7 mouse cellular contexts compared by ENCODE assay signal in the genomic region with DNA sequence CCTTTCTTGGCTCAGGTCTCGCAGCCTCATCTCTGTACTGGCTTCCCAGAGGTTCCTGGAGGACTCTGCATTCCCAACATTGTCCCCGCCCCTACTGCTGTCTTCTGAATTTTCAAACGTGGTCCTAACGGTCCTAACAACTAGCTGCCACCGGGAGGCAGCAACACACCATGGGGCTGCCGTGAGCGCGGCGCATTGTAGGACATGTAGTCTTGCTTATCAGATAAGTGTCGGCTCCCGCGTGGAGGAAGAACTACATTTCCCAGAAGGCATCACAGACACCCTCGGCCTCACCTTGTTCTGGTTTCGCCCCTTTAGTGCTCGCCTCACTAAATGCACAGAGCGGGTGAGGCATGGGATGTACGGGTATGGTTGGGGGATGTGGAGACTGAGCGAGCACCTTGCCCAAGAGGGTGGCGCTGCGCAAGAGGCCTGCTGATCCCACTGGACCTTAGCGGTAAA. TPM values are rescaled to one million over a fixed set of nuclear protein-coding genes. Genes with fewer than 3 reads are reported as not detected.
DNase-seq lines count a peak whose midpoint lies in the region; ATAC-seq lines count a peak whose summit lies in the region.

No protein-coding gene starts in this region.

- peak overlapping the region; percentile 62 for H3K4me3 ChIP-seq in intestine, embryonic 16.5 days (ENCODE audit: low read length)
- peak overlapping the region; percentile 37 for H3K4me3 ChIP-seq in midbrain, embryonic 11.5 days (ENCODE audit: low read depth, low read length)

- H3K36me3 ChIP-seq in intestine, embryonic 16.5 days (ENCODE audit: control insufficient read depth, insufficient read depth, low read length): no peaks in the 10 kb centered on the region
- H3K36me3 ChIP-seq in midbrain, embryonic 11.5 days (ENCODE audit: control insufficient read depth, insufficient read depth, low read length): no peaks in the 10 kb centered on the region

- H3K4me2 ChIP-seq in intestine, embryonic 16.5 days (ENCODE audit: low read depth, low read length): peak overlapping the region; percentile 78
- peak overlapping the region; percentile 55 for H3K4me2 ChIP-seq in midbrain, embryonic 11.5 days

- DNase-seq in adrenal gland, adult 8-10 months: peak; percentile 92
- peak; percentile 89 for DNase-seq in embryo, embryonic 9.5 days (ENCODE audit: extremely low spot score)
- peak; percentile 76 to 89 for DNase-seq in gastrocnemius, postnatal 4 days (ENCODE audit: low spot score in 2 of 2)
- DNase-seq in left cerebral cortex, postnatal 36 days (ENCODE audit: low spot score in 2 of 2): peak; percentile 93 to 95
- peak; percentile 98 for DNase-seq in midbrain, embryonic 11.5 days (ENCODE audit: low spot score, missing footprints)
- peak; percentile 92 for DNase-seq in skeletal muscle tissue, adult 2 months (ENCODE audit: low read depth, low spot score)

- H3K27ac ChIP-seq in intestine, embryonic 16.5 days (ENCODE audit: low read length): peak overlapping the region; percentile 14; the same call in 1 of the 2 replicates
- H3K27ac ChIP-seq in midbrain, embryonic 11.5 days (ENCODE audit: low read depth, low read length): no peak overlapping the region

- H3K9me3 ChIP-seq in intestine, embryonic 16.5 days (ENCODE audit: control insufficient read depth, low read length): no peaks in the 10 kb centered on the region
- no peaks in the 10 kb centered on the region for H3K9me3 ChIP-seq in midbrain, embryonic 11.5 days (ENCODE audit: control insufficient read depth, low read length)

- H3K9ac ChIP-seq in intestine, embryonic 16.5 days (ENCODE audit: low read depth, low read length): peak overlapping the region; percentile 71
- H3K9ac ChIP-seq in midbrain, embryonic 11.5 days (ENCODE audit: low read length): peak overlapping the region; percentile 65; the same call in 1 of the 2 replicates

- peak; percentile 99 for ATAC-seq in intestine, embryonic 16.5 days
- ATAC-seq in midbrain, embryonic 11.5 days (ENCODE audit: low FRiP score): peak; percentile 99

- H3K27me3 ChIP-seq in intestine, embryonic 16.5 days (replicated peaks; ENCODE audit: control insufficient read depth, insufficient read depth, low read length): no peaks in the 10 kb centered on the region
- H3K27me3 ChIP-seq in midbrain, embryonic 11.5 days (ENCODE audit: control insufficient read depth, insufficient read depth, low read length): no peaks in the 10 kb centered on the region

- WGBS in intestine, embryonic 16.5 days: under 1% methylated on average over 21 of the region's 21 CpGs
- WGBS in midbrain, embryonic 11.5 days: under 1% methylated on average over 21 of the region's 21 CpGs

- intact Hi-C loops in left cerebral cortex, postnatal 36 days (cut with DNase I): loop anchor here (2.0 kb wide), 2 partner anchors 49 to 59 kb away; no protein-coding TSS in a partner anchor

- no peaks in the 10 kb centered on the region; the same call in 1 of the 2 replicates for H3K4me1 ChIP-seq in intestine, embryonic 16.5 days (ENCODE audit: control insufficient read depth, insufficient read depth, low read length)
- H3K4me1 ChIP-seq in midbrain, embryonic 11.5 days (ENCODE audit: control insufficient read depth, insufficient read depth, low read length): no peaks in the 10 kb centered on the region

RNA-seq across cellular contexts. Expression of gene Lrfn3, which starts 11.0 kb away (rescaled TPM):
- 10 to 100 TPM; 11.5 to 15.8 (median 12.7) TPM for total RNA-seq in adrenal gland, adult 8-10 months (2022)
- total RNA-seq in gastrocnemius, postnatal 4 days (2021): 1 to 10 TPM; 3.3 to 3.8 TPM
- 2.5 and 3.0 TPM in 2 replicates for polyA plus RNA-seq in intestine, embryonic 16.5 days (2015; fragmentation: Nextera tagmentation; extraction: Ambion mirVana)
- total RNA-seq in left cerebral cortex, postnatal 36 days (2021): 10 to 100 TPM; 32.9 to 35.1 TPM
- polyA plus RNA-seq in midbrain, embryonic 11.5 days (2014; fragmentation: Nextera tagmentation; extraction: Ambion mirVana): 5.3 and 5.9 TPM in 2 replicates

RNA-seq across cellular contexts. Expression of gene Tyrobp, which starts 40.0 kb away (rescaled TPM):
- total RNA-seq in adrenal gland, adult 8-10 months (2022): 10 to 100 TPM; 31.8 to 65.8 (median 51.1) TPM
- total RNA-seq in gastrocnemius, postnatal 4 days (2021): 10 to 100 TPM; 24.9 to 33.3 TPM
- 55.2 and 59.9 TPM in 2 replicates for polyA plus RNA-seq in intestine, embryonic 16.5 days (2015; fragmentation: Nextera tagmentation; extraction: Ambion mirVana)
- total RNA-seq in left cerebral cortex, postnatal 36 days (2021): 10 to 100 TPM; 25.0 to 28.4 TPM
- 16.6 and 19.7 TPM in 2 replicates for polyA plus RNA-seq in midbrain, embryonic 11.5 days (2014; fragmentation: Nextera tagmentation; extraction: Ambion mirVana)

RNA-seq across cellular contexts. Expression of gene Hcst, which starts 46.1 kb away (rescaled TPM):
- total RNA-seq in adrenal gland, adult 8-10 months (2022): 1 to 10 TPM in 3 of 4 experiments, under 1 TPM in 1; 0.98 to 2.3 (median 1.4) TPM
- under 1 TPM in 1 of 2 experiments, not detected in 1; 0.74 TPM for total RNA-seq in gastrocnemius, postnatal 4 days (2021)
- polyA plus RNA-seq in intestine, embryonic 16.5 days (2015; fragmentation: Nextera tagmentation; extraction: Ambion mirVana): 2.4 and 3.1 TPM in 2 replicates
- total RNA-seq in left cerebral cortex, postnatal 36 days (2021): 1 to 10 TPM; 1.2 to 2.1 TPM
- 0.43 and 0.45 TPM in 2 replicates for polyA plus RNA-seq in midbrain, embryonic 11.5 days (2014; fragmentation: Nextera tagmentation; extraction: Ambion mirVana)

RNA-seq across cellular contexts. Expression of gene Nfkbid, which starts 48.0 kb away (rescaled TPM):
- 1 to 10 TPM in 3 of 4 experiments, under 1 TPM in 1; 0.73 to 2.4 (median 1.7) TPM for total RNA-seq in adrenal gland, adult 8-10 months (2022)
- total RNA-seq in gastrocnemius, postnatal 4 days (2021): under 1 TPM; 0.56 to 0.67 TPM
- polyA plus RNA-seq in intestine, embryonic 16.5 days (2015; fragmentation: Nextera tagmentation; extraction: Ambion mirVana): 2.6 TPM in 2 replicates
- 1 to 10 TPM; 2.9 to 3.6 TPM for total RNA-seq in left cerebral cortex, postnatal 36 days (2021)
- polyA plus RNA-seq in midbrain, embryonic 11.5 days (2014; fragmentation: Nextera tagmentation; extraction: Ambion mirVana): 0.63 and 1.2 TPM in 2 replicates

RNA-seq across cellular contexts. Expression of gene Sdhaf1, which starts 49.8 kb away (rescaled TPM):
- 10 to 100 TPM; 13.9 to 18.4 (median 16.1) TPM for total RNA-seq in adrenal gland, adult 8-10 months (2022)
- total RNA-seq in gastrocnemius, postnatal 4 days (2021): 10 to 100 TPM; 12.0 to 13.2 TPM
- polyA plus RNA-seq in intestine, embryonic 16.5 days (2015; fragmentation: Nextera tagmentation; extraction: Ambion mirVana): 13.8 and 14.3 TPM in 2 replicates
- 1 to 10 TPM; 7.5 to 9.4 TPM for total RNA-seq in left cerebral cortex, postnatal 36 days (2021)
- 23.1 and 24.5 TPM in 2 replicates for polyA plus RNA-seq in midbrain, embryonic 11.5 days (2014; fragmentation: Nextera tagmentation; extraction: Ambion mirVana)
